Mouse (Mus musculus): ENCODE measurements at regions not wholly inside any gene's neighbourhood (a gene's known extent, or its start where the extent isn't known, plus 50 kb on each side); places are given as distances from the start of the nearest gene placed in this dataset.

DNA sequence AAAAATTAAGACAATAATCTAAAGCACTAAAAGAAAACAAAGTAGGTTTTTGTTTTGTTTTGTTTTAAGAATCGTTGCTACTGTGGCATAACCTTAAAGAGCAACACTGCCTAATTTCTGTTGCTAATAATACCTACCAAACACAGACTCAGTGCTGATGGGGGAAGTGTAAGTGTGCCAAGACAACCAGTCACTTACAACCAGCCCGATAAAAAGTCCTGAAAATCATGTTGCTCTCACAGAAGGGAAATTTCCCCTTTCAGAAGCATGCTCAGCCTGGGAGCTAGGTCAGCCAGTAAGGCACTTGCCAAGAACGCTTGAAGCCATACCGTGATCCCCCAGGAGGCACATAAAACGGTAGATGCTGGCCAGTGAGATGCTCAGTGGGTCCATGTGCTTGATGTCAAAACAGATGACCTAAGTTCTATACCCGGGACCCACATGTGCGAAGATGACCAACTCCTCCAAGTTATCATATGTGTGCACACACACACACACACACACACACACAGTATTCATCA, 324.4 kb upstream of the Noct start:
- TF ChIP-seq CTCF (IDR thresholded peaks at IDR 0.05; ENCODE audit: insufficient read depth, low read depth, low read length): no peak
- no peak for TF ChIP-seq POLR2A (IDR thresholded peaks at IDR 0.05; ENCODE audit: insufficient read depth, low read depth, low read length)
